Mouse (Mus musculus) neural tube, embryonic 12.5 days (tissue): ENCODE results near the gene Ddx25. TPM values are rescaled to one million over a fixed set of nuclear protein-coding genes. Genes with fewer than 3 reads are reported as not detected.

Experiments
- ATAC-seq: fragments of 200-750 bp; cut with Nextera tagmentation; 2 replicates; pipeline ENCODE4 v1.8.0; 2017; ENCODE audit warnings: low read depth, mild to moderate bottlenecking, moderate TSS enrichment, moderate library complexity; ENCODE audit not compliant: low FRiP score
- H3K27ac ChIP-seq: fragments of 300-500 bp; sonication (generic); 2 replicates; pipeline ENCODE4 v1.5.1; 2016
- H3K27me3 ChIP-seq: fragments of 300-500 bp; sonication (generic); replicated peaks from 2 replicates; pipeline ENCODE4 v1.6.1; 2016; ENCODE audit warnings: mild to moderate bottlenecking
- H3K36me3 ChIP-seq: fragments of 300-500 bp; sonication (generic); 2 replicates; pipeline ENCODE4 v1.6.1; 2016; ENCODE audit warnings: mild to moderate bottlenecking
- H3K4me1 ChIP-seq: fragments of 300-500 bp; sonication (generic); 2 replicates; pipeline ENCODE4 v1.6.1; 2016
- H3K4me2 ChIP-seq: fragments of 300-500 bp; sonication (generic); replicated peaks from 2 replicates; pipeline ENCODE4 v1.6.1; 2016; ENCODE audit warnings: mild to moderate bottlenecking
- H3K4me3 ChIP-seq: fragments of 300-500 bp; sonication (generic); 2 replicates; pipeline ENCODE4 v1.5.1; 2016
- H3K9ac ChIP-seq: fragments of 300-500 bp; sonication (generic); 2 replicates; pipeline ENCODE4 v1.6.1; 2016; ENCODE audit warnings: mild to moderate bottlenecking
- H3K9me3 ChIP-seq: fragments of 300-500 bp; sonication (generic); 2 replicates; pipeline ENCODE4 v1.6.1; 2016; ENCODE audit warnings: mild to moderate bottlenecking
- WGBS: fragments of 180-500 bp; shearing (Covaris S2); methylation state at CpG from one replicate; pipeline ENCODE4 v1.1.7; 2016; 5-methylcytosine and 5-hydroxymethylcytosine counted together
- polyA plus RNA-seq: library from polyadenylated mRNA; unstranded; fragments of >200 nt; fragmentation: Nextera tagmentation; extraction: Ambion mirVana; gene quantifications from 2 replicates; pipeline ENCODE4 v1.2.1, GENCODE M21; 2016

Gene Ddx25
- polyA plus RNA-seq: 14.5 and 15.7 TPM in 2 replicates

- whole genome bisulfite sequencing: 1% methylated on average over 59 of the region's 59 CpGs
These were observed at the start of gene Ddx25, which contains the start of gene Pus3 for GRCm38 (mm10) chr9:35558257-35559008. Ddx25 (minus strand) TSS chr9:35558528. Pus3 (plus strand) TSS chr9:35558595.

GRCm38 (mm10) chr9:35607647-35608405, 49.5 kb upstream of the Ddx25 start:
- no peaks in the 10 kb centered on the region for H3K9me3 ChIP-seq
- WGBS: 71% methylated on average over 8 of the region's 8 CpGs
- no peak overlapping the region for H3K27ac ChIP-seq
- H3K4me1 ChIP-seq: no peaks in the 10 kb centered on the region
- no peak for ATAC-seq
- H3K4me3 ChIP-seq: no peak overlapping the region
- H3K9ac ChIP-seq: no peak overlapping the region
- H3K27me3 ChIP-seq: no peaks in the 10 kb centered on the region
- H3K36me3 ChIP-seq: no peaks in the 10 kb centered on the region
- no peak overlapping the region for H3K4me2 ChIP-seq

More at GRCm38 (mm10) chr9:35558257-35559008, at the start of gene Ddx25, which contains the start of gene Pus3:
- Histone ChIP-seq H3K9ac (peak within 1 kb of the TSS; percentile 60), H3K9me3 (no peaks in the 10 kb centered on the region), H3K4me2 (peak within 1 kb of the TSS; percentile 92), H3K27ac (peak within 1 kb of the TSS; percentile 74), H3K27me3 (no peaks in the 10 kb centered on the region), H3K36me3 (peaks cover 15% of the 10 kb centered on the region), H3K4me1 (peaks cover 13% of the 10 kb centered on the region), H3K4me3 (peak within 1 kb of the TSS; percentile 68)
- ATAC-seq: peak; percentile 83

GRCm38 (mm10) chr9:35592903-35593302, 34.6 kb upstream of the Ddx25 start:
- WGBS: 13% methylated on average over 2 of the region's 2 CpGs
- ATAC-seq: no peak
- Histone ChIP-seq H3K4me3 (no peak overlapping the region), H3K4me1 (no peaks in the 10 kb centered on the region), H3K36me3 (no peaks in the 10 kb centered on the region), H3K4me2 (no peak overlapping the region), H3K27ac (no peak overlapping the region), H3K27me3 (no peaks in the 10 kb centered on the region), H3K9me3 (no peaks in the 10 kb centered on the region), H3K9ac (no peak overlapping the region)

- no peak for ATAC-seq
- no peak overlapping the region for H3K27ac ChIP-seq
- no peaks in the 10 kb centered on the region for H3K4me1 ChIP-seq
- no peaks in the 10 kb centered on the region for H3K9me3 ChIP-seq
- H3K27me3 ChIP-seq: no peaks in the 10 kb centered on the region
- H3K4me2 ChIP-seq: no peak overlapping the region
- H3K9ac ChIP-seq: no peak overlapping the region
- no peaks in the 10 kb centered on the region for H3K36me3 ChIP-seq
- no peak overlapping the region for H3K4me3 ChIP-seq
- WGBS: 88% methylated on average over 1 of the region's 1 CpGs
These were observed 29.3 kb upstream of the Ddx25 start for GRCm38 (mm10) chr9:35587674-35588073.

GRCm38 (mm10) chr9:35574416-35574815, 16.1 kb upstream of the Ddx25 start:
- no peaks in the 10 kb centered on the region for H3K36me3 ChIP-seq
- ATAC-seq: no peak
- H3K27ac ChIP-seq: no peak overlapping the region
- peak overlapping the region; percentile 35; the same call in 1 of the 2 replicates for H3K9ac ChIP-seq
- peak overlapping the region; percentile 58 for H3K4me2 ChIP-seq
- WGBS: 3% methylated on average over 32 of the region's 32 CpGs
- no peaks in the 10 kb centered on the region; the same call in 1 of the 2 replicates for H3K4me1 ChIP-seq
- no peaks in the 10 kb centered on the region for H3K9me3 ChIP-seq
- H3K4me3 ChIP-seq: peak overlapping the region; percentile 34
- H3K27me3 ChIP-seq: peaks cover 6% of the 10 kb centered on the region

- peaks cover 8% of the 10 kb centered on the region for H3K36me3 ChIP-seq
- H3K9me3 ChIP-seq: no peaks in the 10 kb centered on the region
- peak overlapping the region; percentile 61 for H3K9ac ChIP-seq
- peak; percentile 23 for ATAC-seq
- no peak overlapping the region for H3K27ac ChIP-seq
- H3K4me1 ChIP-seq: peaks cover 6% of the 10 kb centered on the region
- H3K4me3 ChIP-seq: peak overlapping the region; percentile 72
- H3K4me2 ChIP-seq: peak overlapping the region; percentile 68
- peaks cover 6% of the 10 kb centered on the region for H3K27me3 ChIP-seq
- 12% methylated on average over 5 of the region's 5 CpGs for WGBS
These were observed 12.3 kb upstream of the Ddx25 start for GRCm38 (mm10) chr9:35570663-35571062.

GRCm38 (mm10) chr9:35569571-35570534, 11.5 kb upstream of the Ddx25 start, which contains the start of the genes Pate2 and Hyls1:
Pate2 (plus strand) TSS chr9:35570284.
Hyls1 (minus strand) TSS chr9:35570398.
- Histone ChIP-seq H3K27ac (peak within 1 kb of the TSS; percentile 82), H3K36me3 (peaks cover 17% of the 10 kb centered on the region), H3K4me3 (peak within 1 kb of the TSS; percentile 72), H3K4me2 (peak within 1 kb of the TSS; percentile 68), H3K9ac (peak within 1 kb of the TSS; percentile 78), H3K9me3 (no peaks in the 10 kb centered on the region), H3K4me1 (peaks cover 6% of the 10 kb centered on the region), H3K27me3 (peaks cover 6% of the 10 kb centered on the region)
- WGBS: under 1% methylated on average over 86 of the region's 86 CpGs
- peak; percentile 99 for ATAC-seq

- H3K4me3 ChIP-seq: no peak overlapping the region
- no peak overlapping the region for H3K27ac ChIP-seq
- no peaks in the 10 kb centered on the region for H3K9me3 ChIP-seq
- no peak overlapping the region for H3K9ac ChIP-seq
- no peaks in the 10 kb centered on the region for H3K27me3 ChIP-seq
- peaks cover 6% of the 10 kb centered on the region; the same call in 1 of the 2 replicates for H3K4me1 ChIP-seq
- no peak for ATAC-seq
- no peak overlapping the region for H3K4me2 ChIP-seq
- H3K36me3 ChIP-seq: peaks cover 20% of the 10 kb centered on the region
- 81% methylated on average over 3 of the region's 3 CpGs for WGBS
These were observed 9.7 kb upstream of the Ddx25 start for GRCm38 (mm10) chr9:35567995-35568394.

- WGBS: 91% methylated on average over 5 of the region's 5 CpGs
These were observed 6.4 kb upstream of the Ddx25 start for GRCm38 (mm10) chr9:35564536-35565240.

GRCm38 (mm10) chr9:35561583-35561982, 3.3 kb upstream of the Ddx25 start:
- Histone ChIP-seq H3K9ac (no peak overlapping the region), H3K36me3 (peaks cover 30% of the 10 kb centered on the region)

More at GRCm38 (mm10) chr9:35564536-35565240, 6.4 kb upstream of the Ddx25 start:
- Histone ChIP-seq H3K27me3 (no peaks in the 10 kb centered on the region), H3K4me2 (no peak overlapping the region), H3K9me3 (no peaks in the 10 kb centered on the region), H3K27ac (no peak overlapping the region), H3K36me3 (peaks cover 35% of the 10 kb centered on the region), H3K4me1 (peaks cover 13% of the 10 kb centered on the region), H3K9ac (no peak overlapping the region), H3K4me3 (no peak overlapping the region)
- ATAC-seq: no peak

GRCm38 (mm10) chr9:35561076-35561475, 2.7 kb upstream of the Ddx25 start:
- no peaks in the 10 kb centered on the region for H3K27me3 ChIP-seq
- peaks cover 13% of the 10 kb centered on the region for H3K4me1 ChIP-seq
- H3K4me2 ChIP-seq: no peak overlapping the region
- no peak overlapping the region for H3K9ac ChIP-seq
- H3K36me3 ChIP-seq: peaks cover 30% of the 10 kb centered on the region
- H3K9me3 ChIP-seq: no peaks in the 10 kb centered on the region
- no peak overlapping the region for H3K4me3 ChIP-seq
- WGBS: 96% methylated on average over 11 of the region's 11 CpGs
- ATAC-seq: no peak
- no peak overlapping the region for H3K27ac ChIP-seq

More at GRCm38 (mm10) chr9:35561583-35561982, 3.3 kb upstream of the Ddx25 start:
- no peak for ATAC-seq
- H3K4me1 ChIP-seq: peaks cover 13% of the 10 kb centered on the region
- no peak overlapping the region for H3K4me3 ChIP-seq
- H3K9me3 ChIP-seq: no peaks in the 10 kb centered on the region
- no peak overlapping the region for H3K4me2 ChIP-seq
- H3K27ac ChIP-seq: no peak overlapping the region
- WGBS: 95% methylated on average over 6 of the region's 6 CpGs
- no peaks in the 10 kb centered on the region for H3K27me3 ChIP-seq
